Mouse (Mus musculus): Measurements from ENCODE around the gene Mkrn2.

Mkrn2 gene

DNA sequence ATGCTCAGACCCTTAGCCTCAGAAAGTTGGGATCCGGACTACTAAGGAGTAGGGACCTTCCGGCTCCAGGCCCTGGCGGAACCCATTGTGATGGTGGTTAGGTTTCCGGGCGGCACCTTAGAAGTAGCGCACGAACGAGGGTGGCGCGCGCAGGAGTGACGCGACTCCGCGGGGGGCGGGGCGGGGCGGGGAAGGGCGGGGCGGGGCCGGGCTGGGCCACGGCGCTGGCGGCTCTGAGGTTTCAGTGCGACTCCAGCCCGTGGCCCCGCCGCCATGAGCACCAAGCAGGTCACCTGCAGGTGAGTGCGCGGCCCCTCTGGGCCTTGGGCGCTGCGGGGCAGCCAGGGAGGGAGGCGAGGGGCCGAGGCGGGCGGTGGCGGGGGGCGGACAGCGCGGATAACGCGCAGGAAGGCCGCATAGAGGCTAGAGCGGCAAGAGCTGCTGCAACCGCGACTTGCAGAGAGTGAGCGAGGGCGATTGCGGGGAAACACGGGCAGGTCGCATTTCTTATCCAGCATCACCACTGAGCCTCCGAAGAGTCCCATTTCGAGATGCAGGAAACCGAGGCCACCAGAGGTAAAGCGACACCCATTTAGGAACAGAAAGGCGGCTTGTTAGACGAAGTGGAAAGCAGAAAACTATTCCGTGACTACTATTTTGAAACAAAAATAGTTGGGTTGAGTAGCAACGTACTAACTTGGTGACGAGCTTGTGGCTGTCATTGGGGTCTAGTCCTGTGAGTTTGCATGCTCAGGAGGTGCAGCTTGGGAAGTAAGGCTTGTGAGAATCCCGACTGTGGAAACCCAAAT, at the start of gene Mkrn2:
Gene Mkrn2, plus strand, starts transcription at position 188 of the 809 bp plus-strand sequence.
- DNase-seq (ENCODE audit: low read depth) = no peak

DNA sequence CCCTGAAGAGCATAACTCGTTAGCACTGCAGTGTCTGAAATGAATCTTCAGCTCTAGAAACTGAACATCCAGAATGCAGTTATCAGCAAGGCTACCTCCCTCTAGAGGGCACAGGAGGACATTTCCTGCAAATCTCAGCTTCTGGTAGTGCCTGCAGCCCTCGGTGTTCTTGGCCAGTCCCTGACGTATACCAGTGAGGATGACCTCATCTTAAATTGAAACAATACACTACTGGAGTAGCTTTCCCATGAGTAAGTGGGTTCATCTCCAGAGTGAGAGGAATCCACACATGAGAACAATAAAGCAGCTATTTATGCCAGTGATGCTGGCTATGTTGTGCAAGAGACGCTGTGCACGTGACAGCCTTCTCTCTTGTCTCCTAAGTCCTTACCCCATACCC, 46.2 kb upstream of the Mkrn2 start:
- peak; percentile 49 for DNase-seq (ENCODE audit: low read depth)

DNA sequence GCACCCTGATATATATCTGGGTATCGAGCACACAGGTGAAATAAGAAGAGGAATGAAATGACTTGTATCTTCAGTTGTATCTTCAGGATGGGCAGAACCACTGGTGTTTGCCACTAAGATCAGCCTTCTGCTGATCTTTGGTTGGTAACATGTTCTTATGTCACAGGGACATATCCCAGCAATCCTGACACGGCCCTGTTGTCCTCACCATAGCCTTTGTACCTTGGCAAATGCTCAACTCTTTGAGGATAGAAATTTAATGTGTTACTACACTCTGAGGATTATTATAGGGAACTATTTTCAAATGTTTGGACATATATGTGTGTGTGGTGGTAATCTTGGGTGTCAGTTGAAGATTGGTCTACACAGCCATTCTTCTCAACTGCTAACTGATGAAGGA, 43.5 kb upstream of the Mkrn2 start:
- DNase-seq (ENCODE audit: low read depth) = no peak

DNA sequence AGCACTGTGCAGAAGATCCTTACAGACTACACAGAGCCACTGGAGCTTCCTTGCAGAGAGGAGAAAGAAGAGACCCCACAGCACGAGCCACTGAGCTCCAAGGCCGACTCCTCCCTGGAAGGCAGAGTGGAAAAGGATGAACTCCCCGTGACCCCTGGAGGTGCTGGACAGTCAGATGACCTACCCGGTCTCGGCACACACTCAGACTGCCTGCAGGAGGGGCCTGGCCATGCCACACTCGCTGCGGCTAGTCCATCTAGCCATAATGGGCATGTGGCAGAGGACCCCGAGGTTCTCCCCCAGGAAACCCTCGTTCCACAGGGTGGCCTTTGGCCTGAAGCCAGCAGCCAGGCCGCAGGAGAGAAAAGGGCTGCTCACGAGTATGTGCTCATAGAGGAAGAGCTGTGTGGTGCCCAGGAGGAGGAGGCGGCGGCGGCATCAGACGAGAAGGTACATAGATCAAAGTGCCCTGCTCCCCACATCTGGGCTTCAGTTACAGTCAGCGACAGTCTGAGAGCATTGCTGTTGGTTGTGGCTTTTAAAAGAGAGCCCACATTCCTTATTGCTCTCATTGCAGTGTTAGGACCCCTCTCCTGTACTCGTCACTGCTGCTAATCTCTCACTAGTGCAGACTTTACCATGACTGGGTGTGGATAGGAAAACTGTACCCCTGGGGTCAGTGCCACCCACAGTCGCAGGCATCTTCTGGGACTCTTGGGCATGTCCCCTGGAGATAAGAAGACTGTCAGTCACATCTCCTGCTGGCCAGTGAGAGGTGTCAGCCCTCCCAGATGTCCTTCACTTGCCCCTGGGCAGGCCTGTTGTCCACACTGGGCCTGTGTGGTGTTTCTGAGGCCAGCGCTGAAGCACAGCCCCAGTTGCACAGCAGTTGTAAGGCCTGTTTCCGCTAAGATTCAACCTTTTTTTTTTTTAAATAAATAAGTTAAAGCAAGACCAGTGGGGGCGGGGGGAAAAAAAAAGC, 41.8 kb upstream of the Mkrn2 start:
- DNase-seq (ENCODE audit: low read depth) = no peak

DNA sequence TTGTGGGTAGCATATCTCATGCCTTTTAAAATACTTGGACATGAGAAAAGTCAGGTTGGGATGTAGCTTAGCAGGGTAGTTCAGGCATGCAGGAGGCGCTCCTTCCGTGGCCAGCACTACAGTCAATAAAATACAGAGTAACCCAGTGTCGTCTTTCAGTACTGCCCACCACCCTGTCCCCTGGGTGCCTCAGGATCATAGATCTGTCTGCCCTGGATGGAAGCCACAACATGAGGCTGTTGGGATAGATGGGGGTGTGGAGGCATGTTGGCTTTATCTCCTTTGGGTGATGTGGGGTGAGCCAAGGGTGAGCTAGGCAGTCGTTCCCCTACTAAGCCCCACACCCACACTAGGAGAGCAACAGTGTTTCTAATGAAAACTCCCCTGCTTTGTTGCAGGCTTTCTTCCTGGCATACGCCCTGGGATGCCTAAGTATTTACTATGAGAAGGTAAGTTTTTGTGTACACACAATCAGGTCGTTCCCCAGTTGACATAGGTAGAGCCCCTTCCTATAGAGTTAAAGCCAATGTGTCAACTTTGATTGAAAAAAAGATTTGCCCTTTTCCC, 36.1 kb upstream of the Mkrn2 start:
- DNase-seq (ENCODE audit: low read depth) = no peak

DNA sequence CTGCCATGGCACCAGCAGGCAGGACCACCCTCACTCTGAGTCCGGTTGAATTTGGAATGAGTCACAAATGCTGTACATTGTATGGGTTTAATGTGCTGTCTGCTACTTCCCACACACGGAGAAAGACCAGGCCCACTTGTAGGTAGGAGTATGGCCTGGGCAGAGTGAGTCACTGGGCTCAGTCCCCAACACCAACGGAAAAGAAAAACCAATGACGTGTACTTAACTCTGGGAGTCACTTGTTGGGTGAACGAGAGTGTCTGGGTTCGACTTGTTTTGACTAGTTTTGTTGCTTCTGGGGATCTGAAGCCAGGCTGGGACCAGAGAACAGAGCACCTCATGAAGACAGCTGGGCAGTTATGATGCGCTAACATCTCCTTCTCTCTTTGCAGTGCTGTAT, 27.5 kb upstream of the Mkrn2 start:
- DNase-seq (ENCODE audit: low read depth) = no peak

DNA sequence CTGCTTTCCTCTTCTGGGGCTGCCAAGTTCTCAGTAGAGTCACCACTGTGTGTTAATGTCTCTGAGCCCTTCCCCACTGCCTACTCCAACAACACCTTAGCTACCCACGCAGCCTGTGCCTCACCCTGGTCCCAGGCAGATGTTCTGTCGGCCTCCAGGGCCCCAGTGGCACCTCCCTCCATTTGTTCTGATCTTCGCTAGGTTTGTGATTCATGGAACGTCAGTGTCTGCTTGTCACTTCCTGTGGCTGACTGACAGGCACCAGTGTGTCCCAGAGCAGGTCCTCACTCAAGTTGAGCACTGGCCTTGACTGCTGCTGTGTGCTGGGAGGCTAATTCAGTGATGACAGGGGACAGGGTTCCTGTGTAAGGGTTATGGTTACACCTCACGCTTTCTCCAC, 24.3 kb upstream of the Mkrn2 start:
- no peak for DNase-seq (ENCODE audit: low read depth)

- DNase-seq (ENCODE audit: low read depth) = no peak
Observed at GRCm38 (mm10) chr6:115577941-115578340, 23.8 kb upstream of the Mkrn2 start.

DNA sequence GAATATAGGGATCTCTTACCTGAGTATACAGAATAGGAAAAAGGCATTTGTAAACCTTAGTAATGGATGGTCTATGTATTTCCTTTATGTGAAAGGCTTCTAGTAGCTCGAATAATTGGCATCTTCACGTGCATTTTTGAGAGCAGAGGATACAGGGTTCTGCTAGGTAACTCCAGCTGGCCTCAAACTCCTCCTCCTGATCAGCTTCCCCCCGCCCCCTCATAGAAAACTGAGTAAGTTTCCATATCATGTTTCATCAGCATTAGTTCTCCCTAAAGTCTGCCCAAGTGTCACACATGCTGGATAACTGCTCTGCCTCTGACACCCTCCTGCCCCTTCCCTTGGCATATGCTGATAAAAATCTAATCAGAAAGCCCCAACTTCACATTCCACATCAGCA, 20.9 kb upstream of the Mkrn2 start:
- no peak for DNase-seq (ENCODE audit: low read depth)

- no peak for DNase-seq (ENCODE audit: low read depth)
Observed at GRCm38 (mm10) chr6:115582328-115583115, 19.2 kb upstream of the Mkrn2 start.

- no peak for DNase-seq (ENCODE audit: low read depth)
Observed at GRCm38 (mm10) chr6:115583430-115584125, 18.1 kb upstream of the Mkrn2 start.

DNA sequence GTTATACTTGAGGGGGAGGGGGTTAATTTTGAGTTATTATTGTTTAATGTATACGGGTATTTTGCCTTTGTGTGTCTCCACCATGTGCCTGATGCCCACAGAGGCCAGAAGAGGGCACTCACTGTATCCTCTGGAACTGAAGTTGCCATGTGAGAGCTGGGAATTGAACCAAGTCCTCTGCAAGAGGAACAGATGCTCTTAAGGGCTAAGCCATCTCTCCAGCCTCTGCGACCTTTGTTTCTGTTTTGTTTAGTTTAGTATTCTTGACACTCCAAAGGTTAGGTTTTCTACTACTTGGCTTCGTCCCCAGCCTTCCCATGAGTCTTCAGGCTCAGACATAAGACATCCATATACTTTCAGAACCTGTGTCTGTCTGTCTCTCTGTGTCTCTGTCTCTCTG, 17.5 kb upstream of the Mkrn2 start:
- no peak for DNase-seq (ENCODE audit: low read depth)

GRCm38 (mm10) chr6:115586321-115586720, 15.4 kb upstream of the Mkrn2 start:
- no peak for DNase-seq (ENCODE audit: low read depth)

GRCm38 (mm10) chr6:115591692-115592359, 9.9 kb upstream of the Mkrn2 start:
- no peak for DNase-seq (ENCODE audit: low read depth)

DNA sequence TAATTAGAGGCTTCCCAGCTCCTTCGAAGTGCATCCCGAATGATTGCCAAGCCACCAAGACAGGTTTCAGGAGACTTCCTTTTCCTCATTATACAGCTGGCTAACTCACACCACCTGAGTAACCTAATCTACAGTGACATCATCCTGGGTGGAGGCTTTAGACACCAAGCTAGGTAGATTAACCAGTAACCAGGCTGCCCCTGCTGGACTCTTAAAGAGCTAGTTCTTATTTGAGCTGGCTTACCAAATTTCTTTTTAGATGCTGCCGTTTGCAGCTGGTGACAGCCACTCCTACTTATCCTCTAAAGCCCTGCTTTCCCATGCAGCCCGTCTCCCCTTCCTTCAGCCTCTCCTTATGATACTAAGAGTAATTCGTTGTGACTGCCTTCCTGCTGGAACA, 9.2 kb upstream of the Mkrn2 start, which contains the start of gene Mkrn2os:
Gene Mkrn2os, minus strand, starts transcription at position 119 of the 400 bp plus-strand sequence.
- no peak for DNase-seq (ENCODE audit: low read depth)

DNA sequence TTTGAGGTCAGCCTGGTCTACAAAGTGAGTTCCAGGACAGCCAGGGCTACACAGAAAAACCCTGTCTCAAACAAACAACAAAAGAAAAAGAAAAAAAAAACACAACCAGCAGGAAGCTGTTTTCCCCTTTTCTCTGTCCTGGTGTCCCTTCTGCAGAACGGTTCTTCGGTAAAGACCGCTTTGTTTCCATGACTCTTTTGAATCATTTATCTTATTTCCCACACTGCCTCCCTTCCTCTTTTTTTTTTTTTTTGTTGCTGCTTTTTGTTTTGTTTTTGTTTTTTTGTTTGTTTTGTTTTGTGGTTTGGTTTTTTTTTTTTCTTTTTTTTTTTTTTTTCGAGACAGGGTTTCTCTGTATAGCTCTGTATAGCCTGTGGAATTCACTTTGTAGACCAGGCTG, 8.4 kb upstream of the Mkrn2 start:
- DNase-seq (ENCODE audit: low read depth) = no peak

- no peak for DNase-seq (ENCODE audit: low read depth)
Observed at GRCm38 (mm10) chr6:115594463-115594862, 7.2 kb upstream of the Mkrn2 start.

GRCm38 (mm10) chr6:115595667-115596066, 6.0 kb upstream of the Mkrn2 start:
- no peak for DNase-seq (ENCODE audit: low read depth)

DNA sequence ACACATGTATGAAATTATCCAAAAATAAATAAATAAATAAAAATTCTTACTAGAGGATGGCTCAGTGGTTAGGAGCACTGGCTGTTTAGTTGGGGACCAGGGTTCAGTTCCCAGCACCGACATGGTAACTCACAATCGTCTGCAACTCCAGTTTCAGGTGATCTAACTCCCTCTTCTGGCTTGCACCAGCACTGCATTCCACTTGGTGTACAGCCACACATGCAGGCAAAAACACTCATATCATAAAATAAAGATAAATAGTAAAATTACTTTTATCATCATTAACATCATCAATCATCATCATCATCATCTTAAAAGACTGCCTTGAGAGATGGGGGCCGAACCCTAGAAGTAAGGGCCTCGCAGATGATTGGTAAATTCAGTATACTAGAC, 384 bp upstream of the Mkrn2 start:
- no peak for DNase-seq (ENCODE audit: low read depth)

DNA sequence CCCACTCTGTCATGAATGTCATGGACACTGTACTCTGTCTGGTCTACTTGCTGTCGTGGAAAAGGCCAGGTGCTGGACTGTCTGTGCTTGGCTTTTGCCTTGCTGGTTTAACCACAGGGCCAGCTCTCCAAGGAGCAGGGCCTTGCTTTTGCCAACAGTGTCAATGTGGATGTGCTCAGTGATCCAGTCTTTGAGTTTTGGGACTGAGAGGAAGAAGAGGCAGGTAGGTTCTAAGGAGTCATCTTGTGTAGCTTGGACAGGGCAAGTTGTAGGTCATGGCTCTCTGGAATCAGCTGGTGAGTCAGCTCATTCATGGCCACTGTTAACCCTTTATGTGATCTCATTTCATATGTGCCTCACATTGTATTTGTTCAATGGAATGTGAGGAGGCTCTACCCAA, 4.8 kb downstream of the Mkrn2 start:
- no peak for DNase-seq (ENCODE audit: low read depth)

- DNase-seq (ENCODE audit: low read depth) = no peak
Observed at GRCm38 (mm10) chr6:115607429-115607828, 5.7 kb downstream of the Mkrn2 start.

Measured in fibroblast of lung, adult 2 months (primary cell).